Mouse (Mus musculus): ENCODE results near the gene Eif3a. TPM values are rescaled to one million over a fixed set of nuclear protein-coding genes. Genes with fewer than 3 reads are reported as not detected.

The Eif3a gene
- polyA plus RNA-seq, 1 experiment = 90.5 TPM

- no peak for TF ChIP-seq CTCF (IDR thresholded peaks at IDR 0.05; ENCODE audit: borderline replicate concordance, extremely low read depth, insufficient read depth, insufficient read length)
- no peak for TF ChIP-seq POLR2A (IDR thresholded peaks at IDR 0.05; ENCODE audit: borderline replicate concordance, extremely low read depth, insufficient read depth, insufficient read length, poor library complexity, severe bottlenecking)
Observed at GRCm38 (mm10) chr19:60712577-60712976, 77.9 kb downstream of the Eif3a start.

More at GRCm38 (mm10) chr19:60712577-60712976, 77.9 kb downstream of the Eif3a start:
- no peak for DNase-seq (ENCODE audit: low read depth)

Other genes starting within 250 kb of the Eif3a start
- 21.2 and 28.2 TPM in 2 replicates for gene Cacul1, start 209.6 kb downstream of the Eif3a start, polyA plus RNA-seq (2012; rRNA removed)
- 16.1 and 22.9 TPM in 2 replicates for gene Nanos1, start 34.7 kb downstream of the Eif3a start, polyA plus RNA-seq (2012; rRNA removed)
- gene Fam45a, start 20.9 kb upstream of the Eif3a start, polyA plus RNA-seq (2012; rRNA removed) = 28.9 and 31.2 TPM in 2 replicates
- 7.6 and 9.3 TPM in 2 replicates for gene Sfxn4, start 70.8 kb upstream of the Eif3a start, polyA plus RNA-seq (2012; rRNA removed)
- 69.2 and 69.8 TPM in 2 replicates for gene Prdx3, start 83.9 kb upstream of the Eif3a start, polyA plus RNA-seq (2012; rRNA removed)
- 4.2 and 6.8 TPM in 2 replicates for gene Grk5, start 99.1 kb upstream of the Eif3a start, polyA plus RNA-seq (2012; rRNA removed)